Mouse (Mus musculus): Measurements from ENCODE around the gene Evx1. TPM values are rescaled to one million over a fixed set of nuclear protein-coding genes. Genes with fewer than 3 reads are reported as not detected.

Evx1 gene
- total and polyA plus RNA-seq, 3 experiments = not detected

DNA sequence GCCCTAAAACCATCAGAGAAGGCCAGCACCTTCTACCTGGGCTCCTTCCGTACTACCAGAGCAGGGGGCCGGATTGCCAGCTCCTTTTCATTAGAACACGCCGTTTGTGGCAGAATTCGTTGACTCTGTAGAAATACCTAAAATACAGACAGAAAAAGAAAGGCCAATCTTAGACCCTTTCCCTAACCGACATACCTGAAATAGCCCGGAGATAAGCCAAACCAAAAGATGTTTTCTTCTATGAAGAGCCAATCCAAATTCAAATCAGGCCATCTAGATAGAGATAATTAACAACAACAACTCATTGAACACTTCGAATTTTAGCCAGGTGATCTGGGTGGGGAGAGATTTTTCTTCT is 761 bp upstream of the Evx1 start:
- no peak overlapping the region for H3K27ac ChIP-seq (ENCODE audit: insufficient read depth, low read depth)
- no peaks in the 10 kb centered on the region for H3K79me2 ChIP-seq (replicated peaks; ENCODE audit: control insufficient read depth, extremely low read depth, insufficient read depth, poor library complexity, severe bottlenecking)
- in situ Hi-C loops (cut with MboI; ENCODE audit: low pct_ligation_motif_present, low pct_unique_long_range_greater_than_20kb, low sequenced_read_pairs) = no loop called here
- no peaks in the 10 kb centered on the region for H3K36me3 ChIP-seq (replicated peaks in 1 of 2; ENCODE audit: control insufficient read depth in 1 of 2, insufficient read depth in 1 of 2, low read length in 1 of 2)
- TF ChIP-seq MEF2A (IDR thresholded peaks at IDR 0.05; ENCODE audit: borderline replicate concordance, low read depth, low read length) = no peak
- no peak for TF ChIP-seq RAD21 (IDR thresholded peaks at IDR 0.05; ENCODE audit: low read depth, low read length)
- no peak for TF ChIP-seq NRF1 (IDR thresholded peaks at IDR 0.05; ENCODE audit: low read depth, low read length)
- TF ChIP-seq USF1 (IDR thresholded peaks at IDR 0.05; ENCODE audit: low read depth, low read length) = no peak
- TF ChIP-seq POLR2AphosphoS2 (IDR thresholded peaks at IDR 0.05; ENCODE audit: low read depth, low read length) = no peak
- TF ChIP-seq MXI1 (IDR thresholded peaks at IDR 0.05; ENCODE audit: low read depth, low read length) = no peak
- TF ChIP-seq IRF4 (IDR thresholded peaks at IDR 0.05; ENCODE audit: low read depth, low read length) = no peak
- no peak for TF ChIP-seq EP300 (IDR thresholded peaks at IDR 0.05; ENCODE audit: low read length)
- no peak for TF ChIP-seq CHD1 (IDR thresholded peaks at IDR 0.05; ENCODE audit: low read depth, low read length)
- TF ChIP-seq TBP (conservative IDR thresholded peaks at IDR 0.05; ENCODE audit: low read depth, low read length) = no peak
- TF ChIP-seq ZNF384 (IDR thresholded peaks at IDR 0.05; ENCODE audit: low read depth, low read length) = no peak
- no peak for TF ChIP-seq HCFC1 (IDR thresholded peaks at IDR 0.05; ENCODE audit: low read depth, low read length)
- TF ChIP-seq SMC3 (IDR thresholded peaks at IDR 0.05; ENCODE audit: low read depth, low read length) = no peak
- TF ChIP-seq UBTF (IDR thresholded peaks at IDR 0.05; ENCODE audit: low read depth, low read length) = no peak
- no peak for TF ChIP-seq POLR2A (IDR thresholded peaks at IDR 0.05; ENCODE audit: low read depth, low read length)
- TF ChIP-seq GABPA (IDR thresholded peaks at IDR 0.05; ENCODE audit: insufficient replicate concordance, low read depth, low read length) = no peak
- no peak for TF ChIP-seq CTCF (conservative IDR thresholded peaks at IDR 0.05 in 1 of 2, IDR thresholded peaks at IDR 0.05 in 1 of 2; ENCODE audit: low read depth in 2 of 2, low read length in 2 of 2)
- no peak for TF ChIP-seq ZC3H11A (IDR thresholded peaks at IDR 0.05; ENCODE audit: low read depth, low read length)
- DNase-seq (ENCODE audit: extremely low read depth) = no peak
- H3K27me3 ChIP-seq (replicated peaks) = no peaks in the 10 kb centered on the region
- no peak overlapping the region for H3K4me2 ChIP-seq (ENCODE audit: insufficient read depth, low read depth, poor library complexity, severe bottlenecking)
- no peaks in the 10 kb centered on the region for H3K4me1 ChIP-seq (ENCODE audit: control insufficient read depth in 1 of 2, insufficient read depth in 2 of 2)
- H3K9ac ChIP-seq (ENCODE audit: insufficient read depth, low read depth) = no peak overlapping the region
- H3K9me3 ChIP-seq (replicated peaks; ENCODE audit: low read length) = peaks cover 2% of the 10 kb centered on the region
- H3K4me3 ChIP-seq (replicated peaks in 1 of 3; ENCODE audit: low read depth in 2 of 3, low read length in 2 of 3, poor library complexity in 1 of 3) = no peak overlapping the region
- dilution Hi-C loops (cut with MboI; ENCODE audit: extremely low pct_ligation_motif_present, extremely low pct_unique_long_range_greater_than_20kb, low sequenced_read_pairs) = no loop called here

DNA sequence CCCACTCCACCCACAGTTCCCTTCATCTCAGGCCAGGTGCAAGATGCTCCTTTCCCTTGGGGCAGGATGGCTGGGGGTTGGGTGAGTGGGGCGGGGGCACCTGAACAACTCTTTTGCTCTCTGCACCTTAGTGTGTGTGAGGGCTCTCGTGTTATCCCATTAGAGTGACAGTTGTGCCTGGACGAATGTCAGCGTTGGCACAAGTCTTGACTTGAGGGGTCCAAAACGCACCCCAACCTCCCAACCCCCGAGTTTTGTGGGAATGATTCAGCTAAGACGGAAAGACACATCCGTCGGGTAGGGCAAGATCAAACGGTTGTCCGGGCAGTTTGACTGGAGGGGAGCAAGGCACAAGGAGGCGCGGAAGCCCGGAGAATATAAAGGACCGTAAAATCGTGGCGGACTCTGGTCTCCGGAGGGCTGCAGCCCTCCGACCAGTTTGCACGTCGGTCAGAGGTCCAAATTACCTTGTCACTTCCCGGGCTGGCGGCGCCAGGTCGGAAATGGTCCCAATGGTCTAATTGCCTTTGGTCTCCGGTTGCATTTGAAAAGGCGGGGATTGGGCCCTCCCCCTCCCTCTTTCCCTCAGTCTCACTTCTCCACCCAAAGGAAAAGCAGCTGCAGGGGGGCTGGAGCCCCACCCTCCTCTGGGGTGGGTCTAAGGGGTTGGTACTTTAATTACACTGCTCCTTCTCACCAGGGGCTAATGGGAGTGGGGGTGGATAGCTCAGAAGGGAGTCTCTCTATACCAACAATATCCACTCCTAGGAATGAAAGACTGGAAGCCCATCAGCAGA is 1.2 kb downstream of the Evx1 start:
- dilution Hi-C loops (cut with MboI; ENCODE audit: extremely low pct_ligation_motif_present, extremely low pct_unique_long_range_greater_than_20kb, low sequenced_read_pairs) (no loop called here), in situ Hi-C loops (cut with MboI; ENCODE audit: low pct_ligation_motif_present, low pct_unique_long_range_greater_than_20kb, low sequenced_read_pairs) (no loop called here)
- DNase-seq (ENCODE audit: extremely low read depth) = no peak
- Histone ChIP-seq H3K27ac (ENCODE audit: insufficient read depth, low read depth) (no peak overlapping the region), H3K36me3 (replicated peaks in 1 of 2; ENCODE audit: control insufficient read depth in 1 of 2, insufficient read depth in 1 of 2, low read length in 1 of 2) (no peaks in the 10 kb centered on the region), H3K4me2 (ENCODE audit: insufficient read depth, low read depth, poor library complexity, severe bottlenecking) (no peak overlapping the region), H3K79me2 (replicated peaks; ENCODE audit: control insufficient read depth, extremely low read depth, insufficient read depth, poor library complexity, severe bottlenecking) (no peaks in the 10 kb centered on the region), H3K9ac (ENCODE audit: insufficient read depth, low read depth) (no peak overlapping the region), H3K4me3 (replicated peaks in 1 of 3; ENCODE audit: low read depth in 2 of 3, low read length in 2 of 3, poor library complexity in 1 of 3) (no peak overlapping the region), H3K4me1 (ENCODE audit: control insufficient read depth in 1 of 2, insufficient read depth in 2 of 2) (no peaks in the 10 kb centered on the region), H3K9me3 (replicated peaks; ENCODE audit: low read length) (peaks cover 2% of the 10 kb centered on the region), H3K27me3 (replicated peaks) (no peaks in the 10 kb centered on the region)
- no peak for TF ChIP-seq USF1 (IDR thresholded peaks at IDR 0.05; ENCODE audit: low read depth, low read length)
- TF ChIP-seq BHLHE40 (IDR thresholded peaks at IDR 0.05; ENCODE audit: low read depth, low read length) = no peak
- no peak for TF ChIP-seq MXI1 (IDR thresholded peaks at IDR 0.05; ENCODE audit: low read depth, low read length)
- TF ChIP-seq MYC (IDR thresholded peaks at IDR 0.05; ENCODE audit: low read depth, low read length) = no peak
- no peak for TF ChIP-seq ZMIZ1 (IDR thresholded peaks at IDR 0.05; ENCODE audit: low read depth, low read length)
- no peak for TF ChIP-seq EP300 (IDR thresholded peaks at IDR 0.05; ENCODE audit: low read length)
- no peak for TF ChIP-seq E2F4 (IDR thresholded peaks at IDR 0.05; ENCODE audit: insufficient replicate concordance, low read depth, low read length)
- TF ChIP-seq ELF1 (IDR thresholded peaks at IDR 0.05; ENCODE audit: low read depth, low read length) = no peak
- TF ChIP-seq MEF2A (IDR thresholded peaks at IDR 0.05; ENCODE audit: borderline replicate concordance, low read depth, low read length) = no peak
- no peak for TF ChIP-seq GABPA (IDR thresholded peaks at IDR 0.05; ENCODE audit: insufficient replicate concordance, low read depth, low read length)
- TF ChIP-seq HCFC1 (IDR thresholded peaks at IDR 0.05; ENCODE audit: low read depth, low read length) = no peak
- no peak for TF ChIP-seq JUND (conservative IDR thresholded peaks at IDR 0.05; ENCODE audit: low read depth, low read length)
